In genomic region chr4:68085255-68085654, GRCm38 (mm10) we compare ENCODE assay signal across 28 mouse cellular contexts.
"Had no signal": no experiment of that assay in that cellular context is flagged by ENCODE, and none has a peak within 500 bp of the region (broad histone marks: within the 10 kb centered on the region; RNA-seq: fewer than 3 reads in every experiment).

No protein-coding gene starts in this region.

- H3K27ac ChIP-seq: limb, embryonic 10.5 days; limb, embryonic 12.5 days; limb, embryonic 13.5 days; limb, embryonic 15.5 days; liver, embryonic 12.5 days; liver, embryonic 13.5 days; liver, embryonic 14.5 days; liver, embryonic 15.5 days; lung, embryonic 15.5 days; macrophage; midbrain, embryonic 10.5 days; midbrain, embryonic 12.5 days; midbrain, embryonic 13.5 days; midbrain, embryonic 15.5 days; neural tube, embryonic 12.5 days had no signal

- DNase-seq: left cerebral cortex, postnatal 4 days; liver; liver, embryonic 13.5 days; liver, postnatal 0 days; lung, adult 18-20 months; lung, adult 2 months; lung, embryonic 14.5 days; lung, postnatal 10 days; lung, postnatal 36 days; lung, postnatal 4 days had no signal

- H3K4me3 ChIP-seq: limb, embryonic 10.5 days; limb, embryonic 12.5 days; limb, embryonic 13.5 days; limb, embryonic 15.5 days; liver, embryonic 12.5 days; liver, embryonic 13.5 days; liver, embryonic 15.5 days; lung, embryonic 15.5 days; megakaryocyte, embryonic 14.5 days; midbrain, embryonic 10.5 days; midbrain, embryonic 12.5 days; midbrain, embryonic 13.5 days; midbrain, embryonic 15.5 days; myocyte; neural tube, embryonic 12.5 days had no signal

- ATAC-seq: liver, embryonic 12.5 days; liver, postnatal 0 days; lung, postnatal 0 days; midbrain, embryonic 13.5 days; midbrain, embryonic 15.5 days; midbrain, embryonic 16.5 days had no signal

- H3K4me1 ChIP-seq: limb, embryonic 10.5 days; limb, embryonic 12.5 days; limb, embryonic 13.5 days; limb, embryonic 15.5 days; liver, embryonic 12.5 days; liver, embryonic 13.5 days; liver, embryonic 15.5 days; lung, embryonic 15.5 days; megakaryocyte, embryonic 14.5 days; midbrain, embryonic 10.5 days; midbrain, embryonic 12.5 days; midbrain, embryonic 13.5 days; midbrain, embryonic 15.5 days; neural tube, embryonic 12.5 days had no signal
